Mouse (Mus musculus) adrenal gland, adult 2 months (tissue): ENCODE measurements at regions not wholly inside any gene's neighbourhood (a gene's known extent, or its start where the extent isn't known, plus 50 kb on each side); places are given as distances from the start of the nearest gene placed in this dataset.

Experiments used
- DNase-seq: peaks from one replicate; pipeline ENCODE4 v3.0.0; 2021

DNA sequence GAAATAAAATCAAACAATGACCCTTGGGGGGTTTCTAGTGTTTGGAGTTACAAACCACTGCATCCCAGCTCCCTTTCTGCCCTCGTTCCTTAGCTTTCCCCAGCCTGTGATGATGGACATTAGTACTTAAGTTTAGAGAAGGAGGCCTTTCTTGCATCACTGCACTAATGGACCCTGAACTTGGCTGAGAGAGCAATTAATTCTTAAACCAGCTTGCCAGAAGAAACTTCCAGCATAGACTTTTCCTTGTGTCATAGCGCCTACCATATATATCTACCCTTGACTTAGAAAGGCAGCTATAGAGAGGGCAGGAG, 303.9 kb upstream of the Sel1l start:
- DNase-seq: no peak

DNA sequence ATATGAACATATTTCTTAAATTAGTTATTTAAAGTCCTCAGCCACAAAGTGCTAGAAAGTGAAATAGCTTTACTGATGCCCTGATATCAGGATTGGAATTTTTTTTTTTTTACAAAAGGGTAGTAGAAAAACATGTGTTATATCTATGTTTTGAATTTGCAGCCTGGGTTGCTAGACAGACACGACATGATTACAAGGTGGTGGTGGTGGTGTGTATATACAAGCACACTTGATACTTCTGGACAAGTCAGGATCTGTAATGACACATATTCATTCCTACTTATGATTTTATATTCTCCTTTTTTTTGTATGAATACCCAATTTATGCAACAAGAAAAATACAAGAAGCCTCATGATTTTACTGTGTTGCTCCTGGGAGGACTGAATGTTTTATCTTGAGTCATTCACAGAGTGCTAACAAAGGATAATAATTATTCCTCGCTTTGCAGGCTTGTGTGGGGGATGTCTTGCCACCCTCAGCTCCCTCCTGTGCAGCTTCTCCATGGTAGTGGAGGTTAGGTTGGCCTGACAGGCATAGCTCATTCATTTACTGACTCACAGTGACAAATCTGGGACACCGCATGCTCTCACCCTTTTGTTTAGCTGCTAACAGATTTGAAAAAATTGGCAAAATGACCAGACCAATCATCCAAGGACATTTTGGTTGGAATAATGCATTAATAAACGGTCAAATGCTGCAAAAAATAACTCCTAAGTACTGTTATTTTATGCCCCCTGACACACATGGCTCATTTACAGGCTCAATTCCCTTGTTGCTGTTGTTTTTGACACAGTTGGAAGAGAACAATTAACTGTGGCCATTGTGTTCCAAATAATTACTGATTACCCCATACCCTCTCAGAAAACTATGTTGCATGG, 303.3 kb upstream of the Sel1l start:
- peak; percentile 34 for DNase-seq

DNA sequence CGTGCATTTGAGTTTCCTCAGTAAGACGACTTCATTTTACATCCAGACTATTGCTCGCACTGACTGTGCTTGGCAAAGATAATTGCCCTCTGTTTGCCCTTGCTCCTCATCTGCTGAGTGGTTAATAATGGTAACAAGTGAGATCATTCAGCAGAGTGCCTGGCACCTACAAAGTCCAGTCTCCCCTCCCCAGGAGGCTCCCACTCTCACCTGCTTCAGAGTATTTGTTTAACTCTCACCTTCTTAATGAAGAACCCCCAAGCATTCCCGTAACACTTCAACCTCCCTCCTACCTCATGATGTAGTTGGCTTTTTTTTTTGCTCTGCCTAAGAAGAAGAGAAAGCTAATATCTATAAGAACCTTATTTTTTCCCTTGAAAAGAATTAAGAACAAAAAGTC, 288.6 kb upstream of the Sel1l start:
- no peak for DNase-seq

DNA sequence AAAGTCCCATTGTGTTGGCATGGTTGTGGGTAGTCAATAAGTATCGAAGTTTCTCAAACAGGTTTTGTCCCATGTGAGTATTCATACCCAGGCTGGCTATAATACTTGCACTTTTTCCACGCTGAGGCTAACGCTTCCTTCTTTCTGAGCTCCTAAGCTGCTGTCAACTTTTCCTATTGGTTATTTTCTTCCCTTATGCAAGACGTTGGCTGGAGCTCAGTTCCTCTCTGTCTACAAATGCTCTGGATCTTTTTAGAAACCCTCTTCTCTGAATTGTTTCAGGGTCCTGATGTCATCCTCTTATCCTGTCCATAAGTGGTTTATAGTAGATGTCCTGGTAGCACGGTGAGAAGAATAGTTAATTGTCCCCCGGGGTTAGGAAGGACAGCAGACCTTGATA, 278.7 kb upstream of the Sel1l start:
- no peak for DNase-seq

- DNase-seq: no peak
These were observed 271.3 kb upstream of the Sel1l start for GRCm38 (mm10) chr12:92120164-92120815.

DNA sequence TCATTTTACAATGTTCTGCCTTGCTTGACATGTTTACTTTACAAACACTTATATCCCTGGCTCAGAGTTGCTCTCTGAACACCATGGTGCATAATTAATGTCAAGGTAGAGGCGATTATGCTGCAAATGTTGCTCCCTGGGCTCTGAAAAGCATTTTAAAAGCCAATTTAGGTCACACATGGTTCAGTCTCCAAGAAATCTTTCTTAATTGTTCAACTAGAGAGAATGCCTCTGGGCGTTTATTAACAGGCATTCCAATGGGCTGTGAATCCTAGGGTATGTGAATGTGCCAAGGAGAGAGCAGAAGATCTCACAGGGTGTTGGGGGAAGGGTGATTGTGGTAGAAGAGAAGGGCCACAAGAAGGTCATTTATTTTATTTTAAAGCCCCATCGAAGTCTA, 260.7 kb upstream of the Sel1l start:
- DNase-seq: no peak

DNA sequence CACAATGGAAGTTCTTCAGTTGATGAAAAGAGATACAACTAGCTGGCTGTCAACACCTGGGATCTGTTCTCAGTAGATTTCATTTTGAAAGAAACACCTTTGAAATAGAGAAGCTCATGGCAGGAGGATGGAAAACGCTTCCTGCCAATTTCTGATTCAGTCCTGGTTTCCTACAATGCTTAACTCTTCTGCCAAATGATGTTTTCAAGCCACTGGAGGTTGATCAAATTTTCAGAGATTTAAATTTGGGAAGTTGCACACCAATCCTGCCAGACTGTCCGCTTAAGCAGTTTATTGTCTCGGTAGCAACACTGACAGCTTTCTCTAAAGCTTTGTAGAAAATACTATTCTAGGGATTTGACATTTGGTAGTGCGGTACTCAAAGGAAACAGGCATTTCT, 251.1 kb upstream of the Sel1l start:
- no peak for DNase-seq

- no peak for DNase-seq
These were observed 243.9 kb upstream of the Sel1l start for GRCm38 (mm10) chr12:92092794-92093365.

DNA sequence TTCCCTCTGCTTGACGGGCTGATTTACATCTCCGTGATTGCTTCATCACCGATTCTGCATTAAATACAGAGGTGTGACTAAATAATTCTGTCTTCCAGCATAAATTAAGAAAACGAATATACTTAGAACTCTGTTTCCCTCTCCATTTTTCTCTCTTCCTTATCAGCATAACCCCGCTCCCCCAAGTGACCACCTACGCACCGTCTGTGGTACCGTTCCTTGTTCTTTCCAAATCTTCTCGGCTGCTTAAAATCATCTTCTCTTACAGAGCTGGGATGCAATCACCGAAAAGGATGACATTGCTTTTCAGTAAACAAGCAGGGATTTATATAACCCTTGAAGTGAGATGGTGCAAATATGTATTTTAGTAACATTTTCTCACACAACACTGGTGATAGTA, 224.3 kb upstream of the Sel1l start:
- no peak for DNase-seq

GRCm38 (mm10) chr12:92062731-92063130, 213.8 kb upstream of the Sel1l start:
- DNase-seq: no peak

DNA sequence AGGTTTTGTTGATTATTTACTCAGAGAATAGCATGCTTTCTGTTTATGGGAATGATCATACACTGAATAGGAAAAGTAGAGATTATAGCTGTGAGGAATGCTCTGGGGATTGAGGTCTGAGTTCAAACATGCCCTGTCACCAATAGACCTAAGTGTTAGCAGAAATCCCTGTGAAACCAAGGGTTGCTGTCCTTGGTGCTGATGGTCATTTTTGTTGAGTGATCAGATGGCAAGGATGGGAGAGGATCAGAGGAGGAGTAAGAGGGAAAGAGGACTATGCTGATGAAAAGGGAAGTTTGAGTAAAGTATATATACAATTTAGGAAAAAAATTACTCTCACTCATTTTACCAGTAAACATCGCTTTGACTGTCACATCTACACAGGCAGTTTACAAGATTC, 191.5 kb upstream of the Sel1l start:
- no peak for DNase-seq

DNA sequence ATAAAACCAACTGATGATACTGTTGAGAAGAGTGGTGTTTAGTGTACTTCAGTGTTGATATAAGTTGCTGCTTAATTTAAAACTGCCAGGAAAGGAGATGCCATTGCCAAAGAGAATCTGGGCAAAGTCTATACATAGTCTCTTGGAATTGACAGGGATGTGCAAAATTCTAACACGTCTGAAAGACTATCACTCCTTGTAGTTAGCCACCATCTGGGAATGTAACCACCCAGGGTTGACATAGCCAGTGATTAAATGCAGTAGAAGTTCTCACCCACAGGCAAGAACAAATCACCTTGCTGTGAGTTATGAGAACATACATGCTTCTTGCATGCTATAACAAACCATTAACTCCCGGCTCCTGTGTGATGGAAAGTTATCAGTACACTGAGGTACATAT, 180.2 kb upstream of the Sel1l start:
- no peak for DNase-seq

GRCm38 (mm10) chr12:92028354-92028753, 179.4 kb upstream of the Sel1l start:
- DNase-seq: no peak

DNA sequence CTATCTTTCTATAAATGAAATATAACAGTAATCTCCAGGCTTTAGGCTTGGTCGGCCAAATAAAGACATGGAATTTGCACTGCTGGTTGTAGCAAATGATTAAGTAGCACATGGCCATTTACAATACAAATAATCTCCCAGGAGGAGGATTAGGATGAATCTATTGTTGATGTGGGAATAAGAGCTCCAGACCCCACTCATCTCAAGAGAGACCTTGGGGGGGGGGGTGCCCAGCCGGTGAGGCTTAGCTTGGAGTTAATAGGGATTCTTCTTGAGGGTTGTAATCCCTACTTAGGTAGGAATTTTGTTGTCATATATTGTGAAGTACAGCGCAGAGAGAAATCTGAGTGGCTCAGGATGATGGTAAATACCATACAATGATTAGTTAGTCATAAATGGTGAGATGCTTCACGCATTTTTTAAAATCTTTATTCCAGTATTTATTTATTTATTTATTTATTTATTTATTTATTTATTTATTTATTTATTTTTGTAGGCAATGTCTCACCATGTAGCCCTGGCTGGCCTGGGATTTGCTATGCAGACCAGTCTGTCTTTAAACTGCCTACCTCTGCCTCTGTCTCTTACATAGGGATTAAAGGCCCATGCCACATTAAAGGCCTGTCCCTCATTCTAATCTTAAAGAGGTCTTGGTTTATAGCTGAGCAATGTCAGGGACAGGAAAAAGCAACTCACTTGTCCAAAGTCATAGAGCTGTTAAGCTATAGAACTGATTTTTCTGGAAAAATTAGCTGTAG, 175.7 kb upstream of the Sel1l start:
- DNase-seq: no peak

DNA sequence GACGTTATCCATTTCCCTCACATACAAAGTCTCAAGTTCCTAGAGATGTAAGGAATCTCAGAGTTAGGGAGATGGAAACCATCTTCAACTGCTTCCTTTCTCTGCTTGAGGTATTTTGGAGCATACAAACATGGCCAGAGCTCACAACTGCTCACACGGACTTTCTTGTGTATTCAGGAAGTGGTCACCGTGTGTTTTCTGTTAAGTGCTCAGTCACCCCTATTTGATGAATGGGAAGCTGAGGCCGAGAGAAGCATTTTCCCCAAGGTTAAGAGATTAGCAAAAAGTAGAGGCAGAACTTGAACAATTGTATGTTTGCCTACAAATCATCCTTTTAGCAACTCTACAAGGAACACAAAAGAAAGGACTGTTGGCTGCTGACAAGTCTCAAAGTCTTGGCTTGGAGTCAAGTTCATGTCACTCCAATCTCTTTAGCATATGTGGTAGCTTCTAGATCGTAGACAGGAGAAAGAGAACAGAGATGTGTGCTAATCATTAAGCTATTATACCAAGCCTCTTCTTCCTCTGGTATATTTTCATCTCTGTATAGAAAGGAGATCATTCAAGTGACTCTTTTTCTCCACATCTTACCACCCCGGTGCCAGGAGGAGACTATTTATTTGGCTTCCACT, 170.8 kb upstream of the Sel1l start:
- DNase-seq: no peak

DNA sequence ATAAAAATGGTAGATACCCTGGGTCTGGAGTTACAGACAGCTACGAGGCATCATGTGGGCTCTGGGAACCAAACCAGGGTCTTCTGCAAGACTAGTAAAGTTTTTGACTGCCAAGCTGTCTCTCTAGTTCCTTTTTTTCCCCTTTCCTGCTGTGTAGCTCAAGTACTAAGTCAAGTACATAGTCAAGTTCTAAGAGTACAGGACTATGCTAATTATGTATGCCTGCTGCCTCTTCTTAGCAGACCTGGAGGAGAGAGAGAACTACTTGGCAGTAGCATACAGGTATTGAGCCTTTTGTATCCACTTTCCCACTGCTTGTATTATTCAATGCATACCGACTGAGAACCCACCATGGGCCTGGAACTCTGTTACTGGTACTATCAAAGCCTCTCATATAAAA, 166.4 kb upstream of the Sel1l start:
- no peak for DNase-seq

DNA sequence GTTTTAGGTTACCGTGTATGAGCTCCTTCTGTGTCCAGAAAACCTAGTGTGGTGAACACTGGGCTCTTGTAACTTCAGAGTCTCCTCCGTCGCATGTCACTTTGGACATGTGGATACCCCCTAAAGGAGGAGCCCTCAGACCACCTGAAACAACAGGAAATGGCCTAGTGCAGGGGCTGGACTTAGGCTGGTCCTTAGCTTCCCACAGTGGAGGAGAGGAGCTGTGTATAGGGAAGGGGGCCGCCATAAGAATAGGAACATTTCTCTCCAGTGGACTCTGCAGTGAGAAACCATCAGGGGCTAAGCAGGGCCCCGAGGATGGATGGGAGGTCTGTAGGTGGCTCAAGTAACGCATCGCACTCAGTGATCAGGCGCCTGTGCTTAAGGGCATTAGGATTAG, 165.0 kb upstream of the Sel1l start:
- DNase-seq: no peak

- DNase-seq: peak; percentile 30
These were observed 164.3 kb upstream of the Sel1l start for GRCm38 (mm10) chr12:92013244-92013643.

- DNase-seq: no peak
These were observed 155.6 kb upstream of the Sel1l start for GRCm38 (mm10) chr12:92004391-92005094.

DNA sequence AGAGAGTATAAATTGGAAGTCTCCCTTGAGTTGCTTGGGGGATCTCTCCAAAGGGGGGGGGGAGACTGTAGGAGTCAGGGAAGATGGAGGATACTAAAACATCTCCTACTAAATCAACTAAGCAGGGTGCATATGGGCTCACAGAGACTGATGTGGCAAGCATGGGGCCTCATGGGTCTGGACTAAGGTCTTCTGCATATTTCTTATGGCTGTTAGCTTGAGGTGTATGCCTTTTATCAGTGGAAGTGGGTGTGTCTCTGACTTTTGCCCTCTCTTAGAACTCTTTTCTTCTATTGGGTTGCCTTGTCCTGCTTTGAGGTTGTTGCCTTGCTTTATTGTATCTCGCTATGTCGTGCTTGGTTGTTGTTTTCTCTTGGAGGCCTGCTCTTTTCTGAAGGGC, 150.1 kb upstream of the Sel1l start:
- DNase-seq: no peak

GRCm38 (mm10) chr12:91997404-91997803, 148.4 kb upstream of the Sel1l start:
- DNase-seq: no peak

DNA sequence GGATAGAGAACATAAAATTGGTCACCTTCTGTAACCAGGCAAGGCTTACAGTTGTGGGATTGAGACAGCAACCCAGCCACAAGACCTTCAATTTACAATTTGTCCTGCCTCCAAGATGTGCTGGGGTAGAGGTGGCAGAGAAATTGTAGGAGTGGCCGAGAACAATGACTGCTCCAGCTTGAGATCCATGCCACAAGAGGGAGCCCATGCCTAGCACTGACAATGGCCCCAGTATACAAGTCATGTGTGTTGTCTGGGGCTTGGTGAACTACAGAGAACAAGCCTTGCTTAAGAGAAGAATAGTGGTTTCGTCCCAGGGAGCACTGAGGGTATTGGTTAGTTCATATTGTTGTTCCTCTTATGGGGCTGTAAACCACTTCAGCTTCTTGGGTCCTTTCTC, 146.6 kb upstream of the Sel1l start:
- DNase-seq: peak; percentile 14
